Mouse (Mus musculus) mouse embryonic stem cell (cell line): ENCODE results near the gene Ublcp1.

Source experiments
- in situ Hi-C, 2 experiments: fragments of 300-500 bp; cut with MboI; formaldehyde crosslinking; loops; 1 replicate in 1 of 2; 3 replicates in 1 of 2; pipeline ENCODE4 v1.14.3; 2019 to 2020; ENCODE audit warnings: low sequenced_read_pairs in 2 of 2, low pct_unique_long_range_greater_than_20kb in 1 of 2, mixed read lengths in 1 of 2; ENCODE audit not compliant: unreplicated experiment in 1 of 2

Gene Ublcp1

DNA sequence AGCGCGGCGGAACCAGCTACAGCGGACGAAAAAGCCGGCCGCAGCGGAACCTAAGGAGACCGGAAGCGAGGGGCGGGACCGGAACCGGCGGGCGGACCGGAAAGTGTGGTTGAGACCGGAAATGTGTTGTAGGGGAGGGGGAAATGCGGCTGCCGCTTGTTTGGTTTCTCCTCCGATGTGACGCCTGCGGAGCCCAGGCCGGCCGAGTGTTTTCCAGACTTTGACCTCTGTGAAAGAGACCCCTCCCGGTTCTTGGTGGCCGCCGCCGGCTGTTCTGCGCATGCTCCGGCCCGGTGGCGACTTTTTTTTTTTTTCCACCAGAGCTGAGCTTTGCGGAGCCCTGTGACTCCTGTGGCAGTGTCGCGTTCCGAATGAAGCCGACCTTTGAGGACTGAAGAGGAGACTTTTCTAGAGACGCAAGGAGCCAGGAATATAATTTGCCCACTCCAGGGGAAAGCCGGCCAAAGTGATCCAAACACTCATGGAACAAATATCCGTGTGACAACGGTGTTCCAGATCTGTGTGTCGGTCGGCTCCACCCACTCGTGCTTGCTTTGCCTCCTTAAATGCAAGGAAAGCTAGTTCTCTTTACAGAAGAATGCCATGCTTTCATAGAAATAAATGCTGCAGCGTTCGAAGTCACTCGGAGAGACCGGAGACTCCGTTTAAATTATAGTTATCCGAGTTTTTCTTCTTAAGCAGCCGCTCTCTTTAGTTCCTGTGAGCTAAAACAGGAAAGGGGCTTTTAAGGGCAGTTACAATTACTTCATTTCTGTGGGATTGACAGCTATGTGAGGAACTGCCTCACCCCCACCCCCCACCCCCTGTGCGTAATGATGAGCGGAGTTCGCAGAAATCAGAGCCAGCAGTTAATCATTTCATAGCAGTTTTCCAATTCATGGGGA is at the start of gene Ublcp1:
TSS of gene Ublcp1 (minus strand) at position 67 of the 905 bp plus-strand sequence.
- in situ Hi-C loops = loop anchor here in 1 of 2 experiments (25.0 kb wide), 1 partner anchor 708 kb away; no protein-coding TSS in a partner anchor

- in situ Hi-C loops = no loop called here
Observed at GRCm38 (mm10) chr11:44519096-44519949, 49.0 kb upstream of the Ublcp1 start.

DNA sequence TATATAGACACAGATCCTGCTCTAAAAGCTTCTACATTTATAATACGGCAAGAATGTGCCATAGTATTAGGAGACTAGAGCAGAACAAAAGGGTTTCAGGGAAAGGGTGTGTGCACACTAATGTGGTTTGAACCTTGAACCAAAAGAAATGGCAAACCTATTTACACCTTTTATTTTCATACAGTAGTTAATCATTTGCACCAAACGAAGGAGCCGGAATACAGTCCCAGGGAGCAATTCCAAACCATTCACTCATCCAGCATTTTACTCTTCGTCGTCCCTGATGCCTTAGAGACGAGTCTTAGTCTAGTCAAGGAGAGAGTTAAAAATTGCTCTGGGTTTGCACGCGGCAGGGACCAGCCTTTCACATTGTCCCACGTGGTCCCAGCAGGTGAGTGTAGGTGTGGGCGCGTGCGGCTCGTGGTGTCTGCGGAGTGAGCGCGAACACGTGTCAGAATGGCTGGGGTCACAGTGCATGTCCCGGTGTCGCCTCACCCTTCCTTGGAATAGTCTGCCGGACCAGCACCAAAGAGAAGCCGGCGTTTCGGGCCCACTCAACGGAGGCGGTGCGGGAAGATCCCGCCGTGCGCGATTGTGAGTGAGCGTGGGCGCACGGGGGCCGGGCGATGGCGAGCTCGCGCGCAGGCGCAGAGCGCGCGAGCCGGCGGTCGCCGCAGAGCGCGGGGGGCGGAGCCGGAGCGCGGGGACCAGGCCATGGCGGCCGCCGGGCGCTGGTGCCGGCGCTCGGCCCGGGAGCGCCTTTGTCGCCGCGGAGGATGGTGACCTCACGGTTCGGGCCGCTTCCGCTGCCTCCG is 48.2 kb upstream of the Ublcp1 start, which contains the start of gene Rnf145:
TSS of gene Rnf145 (plus strand) at position 684 of the 815 bp plus-strand sequence.
- in situ Hi-C loops = no loop called here

DNA sequence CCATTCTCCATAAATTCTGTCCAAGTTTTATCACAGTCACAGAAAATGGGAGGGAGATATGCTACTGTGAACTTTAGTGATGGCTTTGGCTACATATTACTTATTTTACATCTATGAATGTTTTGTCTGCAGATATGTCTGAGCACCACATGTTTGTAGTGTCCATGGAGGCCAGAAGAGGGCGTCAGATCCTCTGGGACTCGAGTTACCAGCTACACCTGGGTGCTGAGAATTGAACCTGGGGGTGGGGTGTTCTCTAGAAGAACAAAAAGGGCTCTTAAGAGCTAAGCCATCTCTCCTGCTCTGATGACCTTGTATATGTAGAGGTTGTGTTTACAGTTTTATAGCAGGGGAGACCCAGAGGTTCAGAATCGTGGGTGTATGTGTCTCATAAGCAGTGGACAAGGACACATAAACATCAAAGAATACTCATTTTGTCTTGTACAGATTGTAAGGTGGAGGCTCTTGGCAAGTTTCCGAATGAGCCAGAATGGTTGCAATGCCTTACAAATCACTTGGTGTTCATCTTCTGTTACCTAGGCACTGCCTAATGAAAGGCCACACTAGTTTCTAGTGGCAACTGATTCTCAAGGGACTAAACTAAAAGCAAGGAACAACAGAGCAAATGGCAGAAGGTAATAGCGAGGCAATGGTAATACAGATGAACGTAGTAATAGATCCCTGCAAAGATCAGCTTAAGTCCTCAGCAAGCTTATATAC is 47.4 kb upstream of the Ublcp1 start:
- in situ Hi-C loops = no loop called here

DNA sequence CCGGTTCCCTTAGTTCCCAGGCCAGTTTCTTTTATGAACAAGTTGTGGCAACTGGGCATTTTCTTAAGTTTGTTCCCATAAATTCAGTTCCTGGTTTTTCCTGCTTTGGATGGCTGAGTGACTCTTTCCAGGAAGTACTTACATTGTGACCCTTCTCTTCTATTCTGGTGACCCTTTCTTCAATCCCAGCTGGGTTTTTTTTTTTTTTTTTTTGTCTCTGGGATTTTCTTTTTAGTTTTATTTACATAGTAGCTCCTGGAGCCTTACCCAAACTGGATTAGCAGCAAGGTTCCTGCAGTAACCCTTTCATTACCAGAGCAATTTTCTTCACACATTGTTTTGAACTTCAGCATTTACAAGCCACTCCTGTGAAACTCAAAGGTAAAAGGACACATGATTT is 46.1 kb upstream of the Ublcp1 start:
- in situ Hi-C loops = no loop called here

- in situ Hi-C loops = no loop called here
Observed at GRCm38 (mm10) chr11:44514666-44515065, 44.4 kb upstream of the Ublcp1 start.

DNA sequence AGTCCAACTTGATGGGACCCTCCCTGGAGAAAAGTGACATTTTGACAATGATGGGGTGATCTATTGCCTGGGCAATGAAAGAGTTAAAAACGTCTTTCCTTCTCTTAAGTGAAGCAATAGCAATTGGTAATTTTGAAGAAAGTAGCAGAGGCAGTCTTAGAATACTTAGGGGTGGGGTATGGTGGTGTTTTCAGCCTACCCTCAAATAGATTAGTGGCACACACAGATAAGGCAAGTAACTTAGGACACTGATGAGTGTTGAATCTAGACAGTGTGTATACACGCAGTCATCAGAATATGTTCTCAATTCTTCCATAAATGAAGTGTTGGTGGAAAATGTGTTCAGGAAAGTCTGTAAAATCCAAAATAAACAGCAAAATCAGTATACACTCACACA is 42.7 kb upstream of the Ublcp1 start:
- in situ Hi-C loops = no loop called here

GRCm38 (mm10) chr11:44512044-44513025 is 42.0 kb upstream of the Ublcp1 start:
- in situ Hi-C loops = no loop called here

DNA sequence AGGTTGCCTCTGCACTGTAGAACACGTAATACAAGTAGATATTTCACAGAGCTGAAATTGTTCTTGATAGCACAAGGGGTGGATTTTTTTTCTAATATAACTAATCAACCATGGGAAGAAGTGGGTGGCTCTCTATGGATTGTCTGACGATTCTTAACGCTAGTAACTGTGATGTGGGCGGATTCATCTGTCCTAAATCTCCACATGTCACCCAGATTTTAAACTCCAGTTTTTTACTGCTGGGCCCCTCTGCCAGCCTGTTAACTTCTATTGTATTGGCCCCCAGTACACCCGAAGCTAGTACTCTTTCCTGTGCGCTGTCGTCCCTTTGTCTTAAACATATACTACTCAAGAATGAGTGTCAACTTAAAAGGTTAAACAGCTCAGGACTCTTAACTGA is 40.1 kb upstream of the Ublcp1 start:
- in situ Hi-C loops = no loop called here

DNA sequence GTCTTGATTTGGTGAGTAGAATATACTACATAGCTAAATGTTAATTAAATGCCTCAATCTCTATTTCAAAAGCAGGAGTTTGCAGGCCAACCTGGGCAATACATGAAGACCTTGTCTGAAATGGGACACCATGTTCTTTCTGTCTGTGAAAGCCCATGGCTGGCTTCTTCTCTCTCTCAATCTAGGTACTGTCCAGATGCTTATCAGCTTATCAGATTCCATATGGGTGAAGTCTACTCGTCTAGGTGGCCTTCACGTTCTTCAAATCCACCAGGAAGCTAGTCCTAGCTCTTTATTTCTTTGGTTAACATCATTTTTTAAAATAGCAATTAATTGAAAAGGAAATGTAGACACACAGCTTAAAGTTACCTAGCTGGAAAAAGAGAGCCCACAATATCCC is 39.6 kb upstream of the Ublcp1 start:
- in situ Hi-C loops = no loop called here

GRCm38 (mm10) chr11:44508876-44509275 is 38.6 kb upstream of the Ublcp1 start:
- in situ Hi-C loops = no loop called here

DNA sequence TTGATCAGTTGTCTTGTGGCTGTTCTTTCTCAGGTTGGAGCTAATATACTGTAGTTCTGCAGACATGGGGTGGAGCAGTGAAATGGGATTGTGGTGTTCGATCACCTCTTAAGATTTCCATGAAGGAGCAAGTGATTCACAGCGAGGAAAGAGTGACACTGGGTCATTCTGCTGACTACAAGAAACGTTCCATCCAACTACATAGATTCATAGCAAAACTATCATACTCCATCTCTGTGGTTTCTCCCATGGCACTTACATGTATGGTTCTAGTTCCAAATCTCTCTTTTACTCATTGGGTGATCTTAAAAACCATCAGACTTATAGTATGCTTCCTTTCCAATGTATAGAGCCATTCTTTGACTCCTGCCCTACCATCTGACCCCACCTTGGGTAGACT is 34.5 kb upstream of the Ublcp1 start:
- in situ Hi-C loops = no loop called here

GRCm38 (mm10) chr11:44504146-44504545 is 33.8 kb upstream of the Ublcp1 start:
- in situ Hi-C loops = no loop called here

- in situ Hi-C loops = no loop called here
Observed at GRCm38 (mm10) chr11:44502931-44503330, 32.6 kb upstream of the Ublcp1 start.

GRCm38 (mm10) chr11:44501477-44501876 is 31.2 kb upstream of the Ublcp1 start:
- in situ Hi-C loops = no loop called here

GRCm38 (mm10) chr11:44500966-44501365 is 30.7 kb upstream of the Ublcp1 start:
- in situ Hi-C loops = no loop called here
